Mouse (Mus musculus) hindbrain, embryonic 13.5 days (tissue): Measurements from ENCODE around the gene Atp6v1c2. TPM values are rescaled to one million over a fixed set of nuclear protein-coding genes. Genes with fewer than 3 reads are reported as not detected.

ENCODE experiments used
- ATAC-seq: fragments of 200-750 bp; cut with Nextera tagmentation; 2 replicates; pipeline ENCODE4 v1.8.0; 2017; ENCODE audit warnings: moderate TSS enrichment; ENCODE audit not compliant: low FRiP score
- H3K27ac ChIP-seq: fragments of 300-500 bp; sonication (generic); 2 replicates; pipeline ENCODE4 v1.5.1; 2015; ENCODE audit warnings: inconsistent platforms, mild to moderate bottlenecking, moderate library complexity
- H3K27me3 ChIP-seq: fragments of 300-500 bp; sonication (generic); 2 replicates; pipeline ENCODE4 v1.6.1; 2015; ENCODE audit warnings: mild to moderate bottlenecking, inconsistent platforms
- H3K36me3 ChIP-seq: fragments of 300-500 bp; sonication (generic); 2 replicates; pipeline ENCODE4 v1.6.1; 2015; ENCODE audit warnings: mild to moderate bottlenecking, inconsistent platforms
- H3K4me1 ChIP-seq: fragments of 300-500 bp; sonication (generic); replicated peaks from 2 replicates; pipeline ENCODE4 v1.6.1; 2015; ENCODE audit warnings: inconsistent platforms
- H3K4me2 ChIP-seq: fragments of 300-500 bp; sonication (generic); 2 replicates; pipeline ENCODE4 v1.6.1; 2015; ENCODE audit warnings: inconsistent platforms, mild to moderate bottlenecking, moderate library complexity
- H3K4me3 ChIP-seq: fragments of 300-500 bp; sonication (generic); 2 replicates; pipeline ENCODE4 v1.5.1; 2015; ENCODE audit warnings: mild to moderate bottlenecking, inconsistent platforms
- H3K9ac ChIP-seq: fragments of 300-500 bp; sonication (generic); 2 replicates; pipeline ENCODE4 v1.6.1; 2015; ENCODE audit warnings: mild to moderate bottlenecking, inconsistent platforms
- H3K9me3 ChIP-seq: fragments of 300-500 bp; sonication (generic); 2 replicates; pipeline ENCODE4 v1.6.1; 2016; ENCODE audit warnings: inconsistent platforms
- WGBS: fragments of 180-500 bp; shearing (Covaris S2); methylation state at CpG from one replicate; pipeline ENCODE4 v1.1.7; 2015; 5-methylcytosine and 5-hydroxymethylcytosine counted together
- polyA plus RNA-seq: library from polyadenylated mRNA; unstranded; fragments of >200 nt; fragmentation: Nextera tagmentation; extraction: Ambion mirVana; gene quantifications from 2 replicates; pipeline ENCODE4 v1.2.1, GENCODE M21; 2015

Atp6v1c2 gene
- polyA plus RNA-seq, 1 experiment from 2014 or later = 0.26 TPM

DNA sequence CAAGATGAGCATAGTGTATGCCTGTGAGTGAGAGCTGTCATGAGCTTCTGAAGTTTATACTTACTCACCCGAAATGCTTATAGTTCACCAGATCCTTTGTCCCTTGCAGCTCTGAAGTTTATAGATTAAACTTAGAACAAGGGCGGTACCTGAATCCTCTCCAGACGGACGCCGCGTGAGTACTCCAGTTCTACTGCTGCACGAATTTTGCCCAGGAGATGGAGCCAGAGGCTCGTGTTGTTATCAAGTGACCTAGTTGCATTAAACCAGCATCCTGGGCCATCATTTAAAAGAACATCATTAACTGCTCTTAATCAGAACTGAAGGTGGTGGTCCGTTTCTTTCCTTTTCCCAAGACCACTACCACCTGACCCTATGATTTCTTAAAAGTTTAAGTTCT lies 29.8 kb upstream of the Atp6v1c2 start:
- H3K36me3 ChIP-seq = peaks cover 83% of the 10 kb centered on the region
- no peak overlapping the region for H3K4me3 ChIP-seq
- no peak overlapping the region for H3K9ac ChIP-seq
- ATAC-seq = no peak
- 89% methylated on average over 9 of the region's 9 CpGs for WGBS
- no peaks in the 10 kb centered on the region for H3K27me3 ChIP-seq
- H3K4me1 ChIP-seq = peaks cover 6% of the 10 kb centered on the region; the same call in 1 of the 2 replicates
- H3K4me2 ChIP-seq = no peak overlapping the region
- no peaks in the 10 kb centered on the region for H3K9me3 ChIP-seq
- no peak overlapping the region for H3K27ac ChIP-seq

- no peaks in the 10 kb centered on the region for H3K9me3 ChIP-seq
- no peak overlapping the region for H3K4me3 ChIP-seq
- no peak for ATAC-seq
- H3K4me2 ChIP-seq = no peak overlapping the region
- H3K9ac ChIP-seq = no peak overlapping the region
- H3K36me3 ChIP-seq = peaks cover 83% of the 10 kb centered on the region
- WGBS = 95% methylated on average over 5 of the region's 5 CpGs
- no peaks in the 10 kb centered on the region for H3K27me3 ChIP-seq
- no peak overlapping the region for H3K27ac ChIP-seq
- H3K4me1 ChIP-seq = peaks cover 6% of the 10 kb centered on the region; the same call in 1 of the 2 replicates
Measured at GRCm38 (mm10) chr12:17357795-17358194, 28.6 kb upstream of the Atp6v1c2 start.

DNA sequence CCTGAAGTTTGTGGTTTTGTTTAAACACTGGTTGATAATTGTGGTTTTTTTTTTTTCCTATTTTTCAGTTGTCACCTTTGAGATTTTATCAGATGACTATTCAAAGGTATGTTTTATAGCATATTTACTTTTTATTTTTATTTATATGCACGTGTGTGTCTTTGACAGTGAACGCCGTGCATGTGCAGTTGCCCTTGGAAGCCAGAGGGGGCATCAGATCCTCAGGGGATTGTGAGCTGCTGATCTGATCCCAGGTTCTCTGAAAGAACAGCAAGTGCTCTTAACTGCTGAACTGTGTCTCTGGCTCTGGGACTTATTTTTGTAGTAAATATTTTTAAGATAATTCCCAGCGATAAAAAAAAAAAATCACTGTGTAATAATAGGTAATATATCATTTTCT lies 27.7 kb upstream of the Atp6v1c2 start:
- peaks cover 83% of the 10 kb centered on the region for H3K36me3 ChIP-seq
- ATAC-seq = no peak
- WGBS = 92% methylated on average over 4 of the region's 4 CpGs

DNA sequence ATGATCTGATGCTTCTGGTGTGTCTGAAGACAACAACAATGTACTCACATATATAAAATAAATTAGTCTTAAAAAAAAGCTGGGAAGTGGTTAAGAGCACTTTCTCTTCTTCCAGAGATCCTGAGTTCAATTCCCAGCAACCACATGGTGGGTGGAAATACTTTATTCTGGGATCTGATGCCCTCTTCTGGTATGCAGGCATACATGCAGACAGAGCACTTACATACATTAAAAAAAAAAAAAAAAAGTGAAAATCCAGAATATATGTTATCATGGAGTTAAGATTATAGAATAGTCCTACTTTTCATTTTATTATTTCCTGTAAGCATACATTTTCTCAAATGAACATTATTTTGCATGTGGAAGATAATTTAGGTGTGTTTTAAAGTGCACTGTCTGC lies 20.9 kb upstream of the Atp6v1c2 start:
- no peaks in the 10 kb centered on the region for H3K9me3 ChIP-seq
- peaks cover 47% of the 10 kb centered on the region for H3K36me3 ChIP-seq
- H3K4me3 ChIP-seq = no peak overlapping the region
- no peaks in the 10 kb centered on the region for H3K27me3 ChIP-seq
- H3K27ac ChIP-seq = no peak overlapping the region
- H3K9ac ChIP-seq = no peak overlapping the region
- peaks cover 16% of the 10 kb centered on the region for H3K4me1 ChIP-seq
- ATAC-seq = no peak
- H3K4me2 ChIP-seq = no peak overlapping the region

More for the DNA sequence above, 27.7 kb upstream of the Atp6v1c2 start:
- Histone ChIP-seq H3K4me3 (no peak overlapping the region), H3K9ac (no peak overlapping the region), H3K27ac (no peak overlapping the region), H3K4me2 (no peak overlapping the region), H3K27me3 (no peaks in the 10 kb centered on the region), H3K9me3 (no peaks in the 10 kb centered on the region), H3K4me1 (peaks cover 6% of the 10 kb centered on the region; the same call in 1 of the 2 replicates)

- H3K4me2 ChIP-seq = peak within 1 kb of the TSS; percentile 84
- peak within 1 kb of the TSS; percentile 84 for H3K9ac ChIP-seq
- peaks cover 16% of the 10 kb centered on the region for H3K4me1 ChIP-seq
- H3K27ac ChIP-seq = 0 out of 2 replicates have a peak within 1 kb of the TSS, but pooled peaks have one; percentile 52
- H3K27me3 ChIP-seq = no peaks in the 10 kb centered on the region
- H3K36me3 ChIP-seq = peaks cover 29% of the 10 kb centered on the region
- no peaks in the 10 kb centered on the region for H3K9me3 ChIP-seq
- peak within 1 kb of the TSS; percentile 85 for H3K4me3 ChIP-seq
- ATAC-seq = peak; percentile 98
- WGBS = under 1% methylated on average over 42 of the region's 42 CpGs
Measured at GRCm38 (mm10) chr12:17348048-17349036, 19.2 kb upstream of the Atp6v1c2 start, which contains the start of gene Nol10. Nol10 (plus strand) TSS chr12:17348458.

- Histone ChIP-seq H3K9ac (peak overlapping the region; percentile 84), H3K27me3 (no peaks in the 10 kb centered on the region), H3K4me3 (peak overlapping the region; percentile 85), H3K27ac (0 out of 2 replicates have a peak overlapping the region, but pooled peaks have one; percentile 52), H3K36me3 (peaks cover 22% of the 10 kb centered on the region), H3K9me3 (no peaks in the 10 kb centered on the region), H3K4me2 (peak overlapping the region; percentile 84), H3K4me1 (peaks cover 16% of the 10 kb centered on the region)
- ATAC-seq = peak; percentile 60
- 42% methylated on average over 11 of the region's 11 CpGs for WGBS
Measured at GRCm38 (mm10) chr12:17347327-17348047, 18.3 kb upstream of the Atp6v1c2 start.

DNA sequence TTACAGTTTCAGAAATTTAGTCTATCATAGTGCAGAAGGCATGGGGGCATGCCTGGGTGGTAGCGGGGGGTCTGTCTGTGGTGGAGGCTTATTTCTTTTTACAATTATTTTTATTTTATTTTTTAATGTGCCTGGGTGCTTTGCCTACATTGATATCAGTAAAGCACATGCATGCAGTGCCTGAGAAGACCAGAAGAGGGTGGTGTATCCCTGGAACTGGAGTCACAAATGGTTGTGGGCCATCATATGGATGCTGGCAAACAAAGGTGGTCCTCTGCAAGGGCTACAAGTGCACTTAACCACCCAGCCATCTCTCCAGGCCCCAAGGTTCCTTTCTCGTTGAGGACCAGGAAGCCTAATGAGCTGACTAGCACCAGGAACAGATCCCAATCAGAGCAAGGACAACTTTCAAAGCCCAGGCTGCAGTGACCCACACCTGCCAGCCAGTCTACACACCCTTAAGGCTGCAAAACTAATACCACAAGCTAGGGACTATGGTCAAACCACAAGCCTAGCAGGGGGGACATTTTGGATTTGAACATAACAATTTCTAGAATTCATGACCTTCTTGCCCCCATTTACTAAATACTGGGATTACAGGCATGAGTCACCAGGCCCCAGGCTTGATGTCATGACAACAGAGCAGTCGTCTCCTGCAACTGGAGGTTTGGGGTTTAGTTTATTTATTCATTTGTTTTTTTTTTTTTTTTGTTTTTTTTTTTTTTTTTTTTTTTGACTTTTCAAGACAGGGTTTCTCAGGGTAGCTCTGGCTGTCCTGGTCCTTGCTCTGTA lies 10.2 kb upstream of the Atp6v1c2 start:
- no peaks in the 10 kb centered on the region for H3K9me3 ChIP-seq
- ATAC-seq = no peak
- H3K4me1 ChIP-seq = no peaks in the 10 kb centered on the region
- no peak overlapping the region for H3K27ac ChIP-seq
- H3K27me3 ChIP-seq = no peaks in the 10 kb centered on the region
- no peak overlapping the region for H3K9ac ChIP-seq
- no peak overlapping the region for H3K4me2 ChIP-seq
- H3K4me3 ChIP-seq = no peak overlapping the region
- no peaks in the 10 kb centered on the region for H3K36me3 ChIP-seq
- WGBS = 75% methylated on average over 3 of the region's 3 CpGs

DNA sequence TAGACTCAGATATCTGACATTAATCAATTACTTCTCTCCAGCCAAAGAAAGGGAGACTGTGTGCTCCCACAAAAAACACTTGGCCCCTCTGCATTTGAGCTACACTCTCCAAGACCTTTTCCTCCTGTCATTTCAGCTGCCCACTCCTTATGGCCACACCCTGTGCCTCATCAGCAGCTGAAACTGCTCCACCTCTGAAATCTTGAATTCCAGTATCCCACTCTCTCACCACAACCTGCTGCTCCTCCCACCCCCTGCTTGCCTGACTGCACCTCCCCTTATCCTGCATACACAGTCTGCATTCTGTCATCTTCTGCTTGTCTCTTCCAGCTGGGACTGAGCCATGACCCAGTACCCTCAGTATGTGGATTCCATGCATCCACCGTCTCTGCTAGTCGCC lies 9.2 kb upstream of the Atp6v1c2 start:
- ATAC-seq = no peak
- Histone ChIP-seq H3K4me3 (no peak overlapping the region), H3K9ac (no peak overlapping the region), H3K36me3 (no peaks in the 10 kb centered on the region), H3K4me1 (no peaks in the 10 kb centered on the region), H3K9me3 (no peaks in the 10 kb centered on the region), H3K4me2 (no peak overlapping the region), H3K27me3 (no peaks in the 10 kb centered on the region), H3K27ac (no peak overlapping the region)
- 79% methylated on average over 2 of the region's 2 CpGs for WGBS

GRCm38 (mm10) chr12:17333459-17333858 lies 4.3 kb upstream of the Atp6v1c2 start:
- Histone ChIP-seq H3K4me1 (no peaks in the 10 kb centered on the region), H3K36me3 (no peaks in the 10 kb centered on the region), H3K9ac (no peak overlapping the region), H3K4me2 (no peak overlapping the region), H3K9me3 (no peaks in the 10 kb centered on the region), H3K4me3 (no peak overlapping the region), H3K27me3 (no peaks in the 10 kb centered on the region), H3K27ac (no peak overlapping the region)
- no peak for ATAC-seq
- WGBS = 20% methylated on average over 1 of the region's 1 CpGs

DNA sequence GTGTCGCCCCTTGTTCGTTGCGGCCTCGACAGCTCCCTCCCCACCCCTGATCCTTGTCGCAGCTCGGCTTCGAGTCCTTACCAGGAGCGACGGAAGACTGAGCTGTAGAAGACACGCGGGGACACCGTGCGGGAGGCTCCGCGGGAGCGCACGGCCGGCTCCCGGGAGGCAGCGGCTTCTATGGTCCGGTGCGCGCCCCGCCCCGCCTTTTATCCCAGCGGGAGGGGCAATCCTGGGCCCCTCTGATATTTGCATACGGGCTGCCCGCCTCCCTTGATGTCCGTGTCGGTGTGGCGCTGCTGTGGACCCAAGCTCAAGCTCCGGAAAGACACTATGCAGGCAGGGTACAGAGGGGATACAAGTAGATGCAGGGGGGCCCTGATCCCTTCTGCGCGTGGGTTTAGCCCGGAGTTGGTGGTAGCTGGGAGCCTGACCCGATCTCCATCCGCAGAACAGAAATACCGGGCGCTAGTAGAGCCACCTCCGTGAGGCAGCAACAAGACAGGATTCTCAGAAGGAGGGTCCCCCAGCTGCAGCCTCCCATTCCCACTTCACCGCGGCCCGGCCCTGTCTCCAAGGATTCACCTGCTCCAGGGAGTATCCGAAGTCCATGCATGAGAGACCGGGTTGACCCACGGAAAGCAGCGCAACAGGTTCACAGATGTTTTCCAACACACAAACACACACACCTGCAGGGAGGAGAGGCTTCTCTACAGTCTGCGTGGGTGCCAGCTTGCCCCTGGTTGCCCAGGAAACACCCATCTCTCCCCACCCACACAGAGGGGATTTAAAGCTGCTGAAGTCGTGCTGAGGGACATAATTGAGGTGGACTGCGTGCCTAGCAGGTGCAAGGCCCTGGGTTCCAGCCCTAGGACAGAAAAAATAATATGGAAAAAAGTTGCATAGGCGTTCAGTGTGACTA lies 4.3 kb downstream of the Atp6v1c2 start:
- ATAC-seq = peak; percentile 65; the same call in 1 of the 2 replicates
- WGBS = 3% methylated on average over 50 of the region's 51 CpGs

GRCm38 (mm10) chr12:17318453-17318852 lies 10.7 kb downstream of the Atp6v1c2 start:
- ATAC-seq = no peak
- H3K27ac ChIP-seq = no peak overlapping the region
- no peaks in the 10 kb centered on the region for H3K9me3 ChIP-seq
- no peak overlapping the region for H3K9ac ChIP-seq
- H3K4me2 ChIP-seq = no peak overlapping the region
- 89% methylated on average over 3 of the region's 3 CpGs for WGBS
- no peaks in the 10 kb centered on the region for H3K4me1 ChIP-seq
- H3K27me3 ChIP-seq = peaks cover 17% of the 10 kb centered on the region
- no peaks in the 10 kb centered on the region for H3K36me3 ChIP-seq
- H3K4me3 ChIP-seq = no peak overlapping the region

More for the DNA sequence above, 4.3 kb downstream of the Atp6v1c2 start:
- Histone ChIP-seq H3K27ac (no peak overlapping the region), H3K4me1 (peaks cover 12% of the 10 kb centered on the region), H3K9ac (peak overlapping the region; percentile 68), H3K36me3 (no peaks in the 10 kb centered on the region), H3K4me3 (peak overlapping the region; percentile 48), H3K9me3 (no peaks in the 10 kb centered on the region), H3K4me2 (peak overlapping the region; percentile 88), H3K27me3 (peaks cover 55% of the 10 kb centered on the region)
